ENCODE assay signal across 27 mouse cellular contexts in the genomic region with DNA sequence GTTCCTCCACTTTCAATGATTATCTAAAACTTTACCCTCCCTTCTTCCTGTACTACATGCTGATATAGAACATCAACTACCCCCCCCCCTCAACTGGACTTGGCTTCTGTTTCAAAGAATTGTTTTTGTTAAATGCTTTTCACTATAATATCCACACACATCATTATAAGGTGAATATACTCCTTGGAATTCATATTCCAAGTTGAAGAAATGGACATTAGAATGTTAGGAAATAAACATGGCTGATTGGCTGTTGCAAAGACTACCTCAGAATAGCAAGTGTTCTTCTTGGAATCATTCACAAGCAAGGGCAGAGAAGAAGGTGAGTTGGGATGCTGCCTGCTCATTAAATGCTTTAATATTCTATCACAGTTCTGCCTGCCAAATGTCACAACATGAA. TPM values are rescaled to one million over a fixed set of nuclear protein-coding genes. Genes with fewer than 3 reads are reported as not detected.
A peak's percentile ranks its signal among the peaks of the same experiment; 100 is the strongest.
DNase-seq lines count a peak whose midpoint lies in the region; ATAC-seq and TF ChIP-seq lines count a peak whose summit lies in the region.
"Had no signal": no experiment of that assay in that cellular context is flagged by ENCODE, and none has a peak within 500 bp of the region (broad histone marks: within the 10 kb centered on the region; RNA-seq: fewer than 3 reads in every experiment).

TSS of gene Gm6657 (plus strand) at position 301 of the 400 bp plus-strand sequence.

- no peaks in the 10 kb centered on the region for H3K79me2 ChIP-seq in MEL (ENCODE audit: control insufficient read depth, insufficient read depth, low read length, poor library complexity)

- TF ChIP-seq EP300 in MEL (IDR thresholded peaks at IDR 0.05; ENCODE audit: low read depth in 1 of 2, low read length in 2 of 2): no peak

- no peak for TF ChIP-seq CTCF in testis, adult 2 months (IDR thresholded peaks at IDR 0.05; ENCODE audit: control insufficient read depth, insufficient read depth, insufficient replicate concordance, low read depth, low read length)
- TF ChIP-seq CTCF in MEL (IDR thresholded peaks at IDR 0.05 in 2 of 3, conservative IDR thresholded peaks at IDR 0.05 in 1 of 3; ENCODE audit: control insufficient read depth in 1 of 3, insufficient read depth in 1 of 3, low read depth in 2 of 3, low read length in 3 of 3, poor library complexity in 1 of 3, severe bottlenecking in 1 of 3): no peak
- no peak for TF ChIP-seq CTCF in brain, embryonic 14.5 days (IDR thresholded peaks at IDR 0.05; ENCODE audit: borderline replicate concordance, extremely low read depth, insufficient read depth, insufficient read length)

- TF ChIP-seq RAD21 in MEL (IDR thresholded peaks at IDR 0.05; ENCODE audit: low read depth, low read length): no peak

- no peak for DNase-seq in testis, postnatal 14 days (ENCODE audit: low spot score)
- no peak for DNase-seq in MEL (ENCODE audit: low read depth, low spot score)
- peak; percentile 30 for DNase-seq in brain, embryonic 14.5 days (ENCODE audit: low read depth)
- DNase-seq: adrenal gland, adult 2 months; adrenal gland, adult 8-10 months; adrenal gland, postnatal 10 days; adrenal gland, postnatal 14 days; adrenal gland, postnatal 25 days; adrenal gland, postnatal 36 days; B cell, adult 2 months; cerebellum, adult 11 months; cerebellum, adult 11-12 months; cerebellum, adult 18-20 months; cerebellum, adult 2 months; cerebellum, adult 8-10 months; cerebellum, adult 9-10 months had no signal

- H3K4me3 ChIP-seq in testis, adult 2 months (ENCODE audit: control insufficient read depth, low read depth, low read length): peak within 1 kb of the TSS; percentile 48; the same call in 1 of the 2 replicates
- H3K4me3 ChIP-seq in MEL (ENCODE audit: control insufficient read depth in 1 of 2, insufficient read depth in 1 of 2, low read depth in 2 of 2, low read length in 2 of 2): no peak within 1 kb of the TSS

- no peaks in the 10 kb centered on the region for H3K27me3 ChIP-seq in testis, adult 2 months (ENCODE audit: control insufficient read depth, insufficient read depth, low read length)
- no peaks in the 10 kb centered on the region for H3K27me3 ChIP-seq in MEL (ENCODE audit: control insufficient read depth in 1 of 2, insufficient read depth in 2 of 2, low read length in 2 of 2)
- H3K27me3 ChIP-seq: CH12.LX, Patski had no signal

- no peak for TF ChIP-seq POLR2A in testis, adult 2 months (IDR thresholded peaks at IDR 0.05; ENCODE audit: control insufficient read depth, low read depth, low read length)
- no peak for TF ChIP-seq POLR2A in MEL (IDR thresholded peaks at IDR 0.05; ENCODE audit: control insufficient read depth in 1 of 2, insufficient read depth in 1 of 2, low read depth in 1 of 2, low read length in 2 of 2, poor library complexity in 1 of 2)
- no peak for TF ChIP-seq POLR2A in brain, embryonic 14.5 days (IDR thresholded peaks at IDR 0.05; ENCODE audit: borderline replicate concordance, extremely low read depth, insufficient read depth, insufficient read length, poor library complexity, severe bottlenecking)

- no peaks in the 10 kb centered on the region for H3K36me3 ChIP-seq in testis, adult 2 months (ENCODE audit: control insufficient read depth, insufficient read depth, low read length)
- peaks cover 0 to 20% of the 10 kb centered on the region in 2 experiments; a peak in 2 of 4 replicates for H3K36me3 ChIP-seq in MEL (ENCODE audit: control insufficient read depth in 1 of 2, insufficient read depth in 2 of 2, low read length in 2 of 2)
- H3K36me3 ChIP-seq: G1E had no signal

- H3K4me1 ChIP-seq in testis, adult 2 months (ENCODE audit: control insufficient read depth, insufficient read depth, low read length): no peaks in the 10 kb centered on the region
- H3K4me1 ChIP-seq in MEL (ENCODE audit: control insufficient read depth in 1 of 2, insufficient read depth in 2 of 2, low read length in 2 of 2): peaks cover 8 to 18% of the 10 kb centered on the region in 2 experiments; a peak in 3 of 4 replicates

- H3K9me3 ChIP-seq in MEL (replicated peaks; ENCODE audit: insufficient read depth, low read length): no peaks in the 10 kb centered on the region
- H3K9me3 ChIP-seq: G1E had no signal

- no peak within 1 kb of the TSS for H3K9ac ChIP-seq in MEL (ENCODE audit: control insufficient read depth, low read depth, low read length, poor library complexity, severe bottlenecking)

- ATAC-seq in CD4-positive, CD25-positive, alpha-beta regulatory T cell, adult 4 months: no peak
- ATAC-seq in monocyte, adult 5-6 weeks (replicated peaks; ENCODE audit: insufficient number of reproducible peaks, low FRiP score, low TSS enrichment, poor library complexity, severe bottlenecking): no peak
- ATAC-seq: activated CD4-positive, CD25-positive, alpha-beta regulatory T cell, adult 4 months; Patski had no signal

- H3K27ac ChIP-seq in testis, adult 2 months (ENCODE audit: control insufficient read depth, insufficient read depth, low read depth, low read length): no peak within 1 kb of the TSS
- peak within 1 kb of the TSS; percentile 22; the same call in 1 of the 2 replicates for H3K27ac ChIP-seq in MEL (ENCODE audit: control insufficient read depth, low read depth, low read length)

TF ChIP-seq in MEL, 35 proteins besides CTCF, POLR2A, EP300 and RAD21:
- no peak for TF ChIP-seq RCOR1 (IDR thresholded peaks at IDR 0.05; ENCODE audit: low read depth, low read length)
- TF ChIP-seq USF2 (IDR thresholded peaks at IDR 0.05; ENCODE audit: borderline replicate concordance in 1 of 2, insufficient read depth in 1 of 2, low read depth in 1 of 2, low read length in 2 of 2): no peak
- TF ChIP-seq ELF1 (IDR thresholded peaks at IDR 0.05; ENCODE audit: low read depth, low read length): no peak
- no peak for TF ChIP-seq BHLHE40 (IDR thresholded peaks at IDR 0.05; ENCODE audit: borderline replicate concordance, low read depth, low read length)
- no peak for TF ChIP-seq MYC (IDR thresholded peaks at IDR 0.05; ENCODE audit: low read depth, low read length)
- no peak for TF ChIP-seq SMC3 (IDR thresholded peaks at IDR 0.05; ENCODE audit: low read depth, low read length)
- no peak for TF ChIP-seq ETS1 (IDR thresholded peaks at IDR 0.05; ENCODE audit: low read depth, low read length)
- TF ChIP-seq USF1 (IDR thresholded peaks at IDR 0.05; ENCODE audit: low read depth, low read length): no peak
- no peak for TF ChIP-seq ZKSCAN1 (IDR thresholded peaks at IDR 0.05; ENCODE audit: low read depth, low read length)
- TF ChIP-seq CHD1 (IDR thresholded peaks at IDR 0.05; ENCODE audit: low read depth, low read length): no peak
- no peak for TF ChIP-seq ZMIZ1 (IDR thresholded peaks at IDR 0.05; ENCODE audit: low read depth, low read length)
- TF ChIP-seq POLR2AphosphoS5 (IDR thresholded peaks at IDR 0.05; ENCODE audit: borderline replicate concordance, low read depth, low read length): no peak
- no peak for TF ChIP-seq MYB (IDR thresholded peaks at IDR 0.05; ENCODE audit: low read depth, low read length)
- TF ChIP-seq ZC3H11A (IDR thresholded peaks at IDR 0.05; ENCODE audit: low read depth, low read length): no peak
- TF ChIP-seq ZNF384 (IDR thresholded peaks at IDR 0.05; ENCODE audit: low read depth, low read length): no peak
- TF ChIP-seq UBTF (IDR thresholded peaks at IDR 0.05; ENCODE audit: borderline replicate concordance, insufficient read depth, low read depth, low read length): no peak
- no peak for TF ChIP-seq GABPA (IDR thresholded peaks at IDR 0.05; ENCODE audit: low read depth, low read length)
- no peak for TF ChIP-seq E2F4 (IDR thresholded peaks at IDR 0.05; ENCODE audit: borderline replicate concordance, low read depth, low read length)

RNA-seq across cellular contexts. Expression of gene Gm6657, which starts in this region (rescaled TPM):
- polyA plus RNA-seq in testis, adult 2 months (2012; rRNA removed): 11.0 and 17.2 TPM in 2 replicates
- total RNA-seq in MEL (2012; rRNA removed): not detected in 2 replicates
- not detected for polyA plus RNA-seq in MEL (2012; ENCODE audit: insufficient read depth in 1 of 2, insufficient read length in 2 of 2, low read depth in 1 of 2, low replicate concordance in 2 of 2, missing spikeins in 1 of 2)
- not detected in 2 replicates for polyA plus RNA-seq in brain, embryonic 14.5 days (2012; rRNA removed)
- polyA plus RNA-seq in CD4-positive, CD25-positive, alpha-beta regulatory T cell, adult 4 months (2017; shearing (Covaris generic)): not detected
- not detected in 3 replicates for total RNA-seq in monocyte, adult 5-6 weeks (2017)
- total RNA-seq: adrenal gland, adult 18-20 months; adrenal gland, adult 2 months; adrenal gland, adult 8-10 months; adrenal gland, postnatal 10 days; adrenal gland, postnatal 14 days; adrenal gland, postnatal 25 days; adrenal gland, postnatal 36 days; adrenal gland, postnatal 4 days; CH12.LX; ES-E14; G1E had no signal
- polyA plus RNA-seq: activated CD4-positive, CD25-positive, alpha-beta regulatory T cell, adult 4 months; adrenal gland, adult 2 months; C2C12; cerebellum, adult 2 months; G1E; Patski had no signal

Comparison
In these comparisons a context has a peak if more than half of its experiments do, and no peak if none do; other contexts are left out.
1. RNA of gene Gm6657 (polyA plus RNA-seq): 11.0 to 17.2 TPM in testis, adult 2 months; not detected in MEL, not detected in brain, embryonic 14.5 days and not detected in CD4-positive, CD25-positive, alpha-beta regulatory T cell, adult 4 months; every median in the first group is over 10 times any median in the second.
2. Peak in DNase-seq in brain, embryonic 14.5 days; RNA of the gene not detected or under 1 TPM.